Mouse (Mus musculus) embryo, embryonic 10 days (tissue): ENCODE measurements around the gene Osgin1.

Source experiments
- DNase-seq: peaks from one replicate; pipeline ENCODE4 v3.0.0-alpha.2; 2015; ENCODE audit warnings: low spot score

Gene Osgin1

DNA sequence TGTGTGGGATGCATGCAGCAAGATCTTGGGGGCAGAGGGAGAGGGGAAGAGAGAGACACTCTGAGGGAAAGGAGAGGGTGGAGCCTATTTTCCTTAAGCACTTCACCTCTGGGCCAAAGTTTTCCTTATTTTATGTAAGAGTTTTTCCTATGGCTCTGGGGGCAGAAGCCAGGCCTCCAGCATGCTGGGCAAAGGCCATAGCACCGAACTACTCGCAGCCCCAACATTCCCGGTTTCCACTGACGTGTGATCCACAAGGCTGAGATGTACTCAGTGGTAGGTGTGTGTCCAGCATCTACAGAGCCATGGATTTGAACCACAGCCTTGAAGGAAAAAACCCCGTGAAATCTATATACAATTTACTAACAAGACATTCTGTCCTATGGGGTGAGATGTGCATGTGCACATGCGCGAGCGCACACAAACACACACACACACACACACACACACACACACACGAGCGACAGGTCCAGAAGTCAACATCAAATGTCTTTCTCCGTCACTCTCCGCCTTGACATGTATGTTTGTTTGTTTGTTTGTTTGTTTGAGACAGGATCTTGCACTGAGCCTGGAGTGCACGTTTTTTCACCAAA, at the start of gene Osgin1:
Gene Osgin1 (plus strand): TSS at position 543 of the 593 bp plus-strand sequence.
- no peak for DNase-seq

DNA sequence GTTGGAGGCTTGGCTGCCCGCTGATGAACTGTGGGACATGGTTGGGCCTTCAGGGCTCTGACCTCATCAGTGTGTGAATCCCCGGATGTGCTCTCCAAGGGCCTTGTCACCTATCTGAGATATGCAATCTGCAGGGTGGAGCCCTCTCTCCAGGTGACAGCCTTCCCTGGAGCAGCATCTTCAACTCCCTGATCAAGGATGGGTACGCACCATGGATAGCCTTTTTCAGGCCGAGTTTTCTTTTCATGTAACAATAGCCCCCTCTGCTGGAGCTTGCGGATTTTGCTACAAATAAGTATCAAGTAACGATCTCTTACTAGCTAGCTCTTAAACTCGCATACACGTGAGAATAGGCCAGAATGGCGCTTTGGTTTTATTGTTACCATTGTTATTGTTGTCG, 49.4 kb upstream of the Osgin1 start:
- DNase-seq, result peak; percentile 65

DNA sequence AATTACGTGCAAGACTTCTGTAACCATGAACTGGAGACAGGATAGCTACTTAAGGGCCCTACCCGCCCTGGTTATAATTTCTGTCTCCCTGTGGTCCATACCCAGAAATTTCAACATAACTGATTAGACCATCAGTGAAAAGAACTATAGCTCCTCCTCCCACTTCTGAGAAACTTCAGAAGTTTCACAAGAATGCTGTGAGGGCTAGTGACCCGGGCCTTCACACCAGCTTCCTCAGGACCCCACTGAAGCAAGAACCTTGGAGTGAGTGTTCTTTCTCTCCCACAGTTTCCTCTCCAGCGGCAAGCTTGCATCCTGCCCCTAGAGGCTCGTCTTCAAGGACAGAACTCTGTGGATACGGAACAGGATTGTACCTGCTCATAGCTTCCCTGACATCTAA, 48.1 kb upstream of the Osgin1 start:
- DNase-seq, result no peak

DNA sequence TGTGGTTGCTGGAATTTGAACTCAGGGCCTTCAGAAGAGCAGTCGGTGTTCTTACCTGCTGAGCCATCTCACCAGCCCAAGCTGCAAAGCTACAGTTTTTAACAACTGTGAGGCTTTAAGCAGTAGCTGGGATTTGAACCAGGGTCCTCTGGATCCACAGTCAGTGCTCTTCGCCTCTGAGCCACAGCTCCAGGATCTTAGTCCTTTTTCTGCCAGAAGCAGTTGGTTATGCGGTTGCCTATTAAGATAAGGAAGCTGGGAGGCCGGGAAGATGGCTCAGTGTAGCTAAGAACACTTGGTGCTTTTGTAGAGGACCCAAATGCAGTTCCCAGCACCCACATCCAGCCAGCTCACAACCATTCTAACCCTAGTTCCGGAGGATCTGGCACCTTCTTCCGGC, 46.9 kb upstream of the Osgin1 start:
- DNase-seq, result no peak

DNA sequence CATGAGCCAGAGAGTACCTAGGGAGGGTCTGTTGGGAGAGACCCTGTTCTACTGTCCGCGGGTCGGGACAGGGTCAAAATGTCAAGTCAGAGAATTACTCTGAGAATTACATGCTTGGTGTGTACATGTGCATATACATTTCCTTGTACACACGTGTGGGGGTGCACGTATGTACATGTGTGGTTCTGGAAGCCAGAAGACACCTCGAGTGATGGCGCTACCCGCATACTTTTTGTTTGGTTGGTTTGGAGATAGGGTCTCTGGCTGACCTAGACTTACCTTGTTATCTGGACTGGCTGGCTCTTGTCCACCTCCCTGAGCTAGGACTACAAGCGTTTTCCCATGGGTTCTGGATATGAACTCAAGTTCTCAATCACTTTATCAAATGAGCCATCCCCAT, 39.8 kb upstream of the Osgin1 start:
- DNase-seq, result no peak

DNA sequence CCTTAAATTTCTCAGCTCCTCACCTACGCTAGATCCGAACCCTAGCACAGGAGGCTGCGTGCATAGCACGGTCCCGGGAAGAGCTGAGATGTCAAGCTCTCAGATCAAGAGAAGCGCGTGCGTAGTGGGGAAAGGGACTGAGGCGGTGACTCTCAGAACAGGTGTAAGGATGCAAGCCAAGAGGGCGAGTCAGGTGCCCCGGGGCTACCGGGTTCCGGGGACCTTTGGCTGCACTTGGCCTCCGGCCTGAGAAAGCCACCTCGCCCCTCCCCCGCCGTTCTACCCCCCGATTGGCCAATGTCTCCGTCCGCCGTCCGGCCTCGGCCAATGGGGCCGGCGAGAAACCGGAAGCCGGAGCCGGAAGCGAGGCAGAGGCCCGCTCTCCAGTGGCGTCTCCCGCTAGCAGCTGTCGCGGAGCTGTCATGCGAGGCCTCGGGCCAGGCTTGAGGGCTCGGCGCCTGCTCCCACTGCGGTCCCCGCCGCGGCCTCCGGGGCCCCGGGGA, 39.3 kb upstream of the Osgin1 start, which contains the start of gene Mlycd:
Gene Mlycd (plus strand): TSS at position 355 of the 503 bp plus-strand sequence.
- DNase-seq, result peak; percentile 90

DNA sequence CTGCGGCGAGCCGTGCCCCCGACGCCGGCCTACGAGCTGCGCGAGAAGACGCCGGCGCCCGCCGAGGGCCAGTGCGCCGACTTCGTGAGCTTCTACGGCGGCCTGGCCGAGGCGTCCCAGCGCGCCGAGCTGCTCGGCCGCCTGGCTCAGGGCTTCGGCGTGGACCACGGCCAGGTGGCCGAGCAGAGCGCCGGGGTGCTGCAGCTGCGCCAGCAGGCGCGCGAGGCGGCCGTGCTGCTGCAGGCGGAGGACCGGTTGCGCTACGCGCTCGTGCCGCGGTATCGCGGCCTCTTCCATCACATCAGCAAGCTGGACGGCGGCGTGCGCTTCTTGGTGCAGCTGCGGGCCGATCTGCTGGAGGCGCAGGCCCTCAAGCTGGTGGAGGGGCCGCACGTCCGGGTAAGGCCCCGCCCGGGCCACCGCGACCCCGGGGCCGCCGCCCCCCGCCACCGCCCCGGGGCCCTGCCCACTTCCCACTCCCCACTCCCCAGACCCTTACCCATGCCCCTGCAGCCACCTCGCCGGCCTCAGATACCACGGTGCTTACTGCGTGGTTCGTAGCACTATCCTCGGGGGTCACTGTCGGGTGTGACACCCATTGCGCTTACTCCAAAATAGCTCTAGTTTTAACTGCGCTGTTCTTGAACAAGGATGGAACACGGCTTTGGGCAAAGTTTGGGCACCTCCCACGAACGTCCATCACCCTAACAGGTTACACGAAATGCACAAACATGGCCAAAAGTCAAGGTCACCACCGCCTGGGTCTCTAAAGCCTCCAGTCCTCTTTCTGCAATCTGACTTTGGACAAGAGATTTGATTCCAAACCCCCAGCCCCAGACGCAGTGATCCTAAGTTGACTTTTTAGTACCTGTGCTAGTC, 38.6 kb upstream of the Osgin1 start:
- peak; percentile 46 for DNase-seq

DNA sequence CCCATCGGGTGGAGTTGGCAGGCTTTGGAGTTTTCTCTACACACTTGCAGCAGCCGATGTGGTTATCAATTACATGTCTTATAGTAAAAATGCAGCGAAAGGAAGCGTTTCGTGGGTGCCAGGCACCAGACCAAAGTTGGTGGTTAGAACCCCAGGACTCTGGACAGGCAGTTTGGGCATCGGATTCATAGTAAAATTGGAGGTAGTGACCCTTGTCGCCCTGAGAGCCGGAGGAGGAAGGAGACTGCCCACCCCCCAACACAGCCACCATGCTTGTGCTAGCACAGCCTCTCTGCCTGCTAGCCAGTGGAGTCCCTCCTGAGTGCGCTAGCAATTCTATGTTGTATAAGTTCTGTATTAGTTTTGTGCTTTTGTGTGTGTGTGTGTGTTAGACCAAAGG, 35.4 kb upstream of the Osgin1 start:
- DNase-seq, result no peak

DNA sequence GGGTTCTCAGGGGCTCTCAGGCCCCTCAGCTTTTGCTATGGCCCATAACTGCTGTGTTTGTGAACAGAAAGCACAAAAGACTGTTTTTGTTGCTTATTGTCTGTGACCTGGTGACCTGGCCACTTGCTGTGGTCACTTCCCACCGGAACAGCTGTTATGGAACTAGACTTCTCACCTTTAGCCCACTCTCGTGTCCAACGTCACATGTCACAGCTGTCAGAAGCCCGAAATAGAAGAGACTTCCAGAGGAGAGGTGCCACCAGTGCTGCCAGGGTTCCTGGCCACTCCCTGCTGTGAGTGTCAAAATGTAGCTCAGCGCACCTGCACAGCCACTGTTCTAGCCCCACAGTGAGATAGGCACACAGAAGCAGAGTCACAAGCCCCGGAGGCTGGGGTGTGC, 34.7 kb upstream of the Osgin1 start:
- no peak for DNase-seq

DNA sequence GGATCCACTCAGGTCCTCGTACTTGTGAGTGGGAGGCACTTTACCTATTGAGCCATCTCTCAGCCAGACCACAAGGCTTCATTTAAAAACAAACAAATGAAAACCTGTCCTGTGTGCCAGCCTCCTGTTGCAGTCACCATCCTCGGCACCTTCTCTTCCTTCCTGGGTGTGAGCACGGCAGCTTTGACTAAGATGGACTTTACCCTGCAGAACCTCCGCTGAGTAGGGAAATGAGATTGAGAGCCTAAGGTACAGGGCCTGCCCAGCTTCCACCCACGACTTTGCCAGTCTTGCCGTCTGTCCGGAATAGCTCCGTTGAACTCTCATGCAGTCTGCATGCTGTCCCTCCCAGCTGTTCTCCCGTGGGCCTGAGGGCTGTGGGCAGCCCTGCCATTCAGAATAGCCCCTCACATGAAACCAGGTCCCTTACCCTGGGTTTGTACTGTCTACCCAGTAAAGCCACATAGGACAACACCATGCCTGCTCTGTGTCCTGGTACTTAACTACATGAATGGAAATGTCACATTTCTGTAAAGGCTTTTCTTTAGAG, 33.7 kb upstream of the Osgin1 start:
- DNase-seq, result no peak

DNA sequence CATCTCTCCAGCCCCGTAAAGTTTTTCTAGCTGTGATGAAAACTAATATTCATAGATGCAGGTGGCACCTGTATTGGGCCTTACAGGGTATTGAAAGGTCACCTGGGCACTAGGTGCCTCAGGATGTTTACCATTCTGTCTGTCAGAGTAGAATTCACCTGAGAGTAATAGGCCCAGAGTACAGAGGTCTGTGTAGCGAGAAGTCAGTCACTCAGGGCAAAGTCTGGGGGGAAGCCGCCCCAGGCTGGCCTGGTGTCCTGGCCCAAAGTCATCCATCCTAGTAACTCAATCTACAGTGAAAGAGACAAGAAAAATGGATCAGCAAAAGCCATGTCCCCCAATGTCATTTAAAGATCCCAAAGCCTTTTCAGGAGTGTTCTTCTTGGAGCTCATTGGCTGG, 33.0 kb upstream of the Osgin1 start:
- no peak for DNase-seq

DNA sequence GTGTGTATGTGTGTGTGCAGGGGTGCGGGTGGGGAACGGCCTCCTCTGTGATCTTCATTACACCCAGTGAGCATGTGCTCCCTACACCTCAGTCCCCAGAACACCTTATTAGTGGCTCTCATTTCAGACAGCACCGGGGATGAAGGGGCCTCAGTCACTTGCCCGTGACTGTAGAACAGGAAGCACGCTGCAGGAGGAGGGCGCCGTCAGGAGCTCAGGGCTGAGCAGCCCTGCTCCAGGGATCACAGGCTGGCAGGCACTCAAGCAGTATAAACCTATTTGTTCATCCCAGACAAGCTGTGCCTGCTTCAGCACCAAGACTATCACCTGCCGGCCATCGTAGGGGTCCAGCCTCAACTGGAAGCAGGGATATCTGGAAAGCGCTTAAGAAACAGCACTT, 30.0 kb upstream of the Osgin1 start:
- DNase-seq, result no peak

DNA sequence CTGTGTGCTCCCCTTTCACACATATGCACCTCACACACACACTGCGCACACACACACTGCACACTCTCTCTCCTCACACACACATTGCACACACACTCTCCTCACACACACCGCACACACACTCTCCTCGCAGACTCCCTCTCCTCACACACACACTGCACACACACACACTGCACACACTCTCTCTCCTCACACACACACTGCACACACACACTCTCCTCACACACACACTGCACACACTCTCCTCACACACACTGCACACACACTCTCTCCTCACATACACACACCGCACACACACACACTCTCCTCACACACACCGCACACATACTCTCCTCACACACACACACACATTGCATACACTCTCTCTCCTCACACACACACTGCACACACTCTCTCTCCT, 29.3 kb upstream of the Osgin1 start:
- no peak for DNase-seq

DNA sequence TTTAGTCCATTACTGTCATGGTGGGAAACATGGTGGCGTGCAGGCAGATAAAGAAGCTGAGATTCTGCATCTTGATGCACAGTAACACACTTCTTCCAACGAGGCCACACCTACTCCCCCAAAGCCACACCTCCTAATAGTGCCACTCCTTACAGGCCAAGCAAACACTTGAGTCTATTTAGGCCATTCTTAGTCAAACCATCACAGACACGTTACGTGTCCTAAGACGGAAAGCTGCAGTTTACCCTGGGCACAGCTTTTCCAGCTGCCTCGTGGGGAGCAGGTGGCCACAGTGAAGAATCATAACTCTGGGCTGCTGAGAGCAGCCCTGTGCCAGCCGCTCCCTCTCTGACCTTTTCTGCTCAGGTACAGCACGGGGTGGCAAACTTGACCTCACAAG, 25.6 kb upstream of the Osgin1 start:
- DNase-seq, result no peak

DNA sequence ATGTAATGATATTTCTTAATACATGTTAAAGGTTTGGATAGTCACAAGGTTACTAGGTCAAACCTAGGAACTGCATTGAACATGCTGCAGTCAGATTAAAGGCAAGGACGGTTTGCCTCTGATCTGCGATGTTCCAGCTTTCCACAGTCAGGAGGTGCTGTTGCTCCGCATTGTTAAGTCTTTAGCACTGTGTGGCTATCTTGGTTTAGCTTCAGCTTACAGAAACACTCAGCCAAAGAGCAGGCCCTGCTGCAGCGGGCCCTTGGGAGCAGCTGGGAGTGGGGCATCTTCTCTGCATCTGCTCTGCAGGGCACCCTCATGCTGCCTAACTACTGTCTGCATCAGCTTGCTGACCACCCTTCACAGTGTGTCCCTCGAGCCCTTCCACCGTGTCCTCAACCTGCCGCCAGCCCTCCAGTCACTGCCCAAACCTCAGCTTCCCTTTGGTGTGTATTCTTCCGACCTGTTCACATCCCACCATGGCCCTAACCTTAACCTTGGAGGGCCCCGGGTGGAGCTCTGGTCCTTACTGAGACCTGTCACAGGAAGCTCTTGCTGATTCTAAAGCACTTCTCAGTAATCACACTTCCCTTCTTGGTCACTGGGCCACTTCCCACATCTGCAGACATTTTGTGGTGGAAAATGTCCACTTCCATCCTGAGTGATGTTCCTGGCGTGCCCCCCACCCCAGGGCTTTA, 21.7 kb upstream of the Osgin1 start:
- no peak for DNase-seq

DNA sequence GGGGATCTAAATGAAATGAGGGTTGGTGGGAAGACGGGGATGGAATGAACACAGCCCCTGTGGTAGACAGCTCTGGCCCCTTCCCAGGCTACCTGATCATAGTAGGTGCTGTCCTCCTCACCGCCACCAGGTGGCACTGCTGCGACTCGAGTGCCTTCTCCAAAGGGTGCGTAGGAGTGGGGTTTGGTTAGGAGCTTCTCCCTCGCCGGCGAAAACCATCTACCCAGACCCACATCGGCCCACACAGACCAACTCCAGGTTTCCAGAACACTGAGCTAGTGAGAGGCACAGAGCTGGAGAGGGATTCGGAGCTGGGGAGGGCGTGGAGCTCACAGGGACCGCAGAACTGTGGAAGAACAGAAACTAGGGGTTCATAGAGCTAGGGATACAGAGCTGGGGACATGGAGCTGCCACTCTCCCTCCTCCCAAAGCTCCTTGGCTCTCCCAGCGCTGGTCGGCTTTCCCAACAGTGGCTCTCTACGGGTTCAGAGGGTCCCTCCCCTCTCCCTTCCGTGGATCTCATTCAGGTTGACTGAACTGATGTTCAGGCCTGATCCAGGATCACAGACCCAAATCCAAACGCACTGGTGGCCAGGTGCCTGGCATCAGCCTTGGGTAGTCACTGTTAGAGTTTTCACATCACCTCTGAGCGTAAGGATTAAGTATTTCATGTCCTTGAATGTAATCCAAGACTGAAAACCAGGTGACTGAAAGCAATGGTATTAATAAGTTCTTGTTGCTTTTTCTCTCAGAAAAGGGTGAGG, 21.0 kb upstream of the Osgin1 start:
- peak; percentile 93 for DNase-seq

DNA sequence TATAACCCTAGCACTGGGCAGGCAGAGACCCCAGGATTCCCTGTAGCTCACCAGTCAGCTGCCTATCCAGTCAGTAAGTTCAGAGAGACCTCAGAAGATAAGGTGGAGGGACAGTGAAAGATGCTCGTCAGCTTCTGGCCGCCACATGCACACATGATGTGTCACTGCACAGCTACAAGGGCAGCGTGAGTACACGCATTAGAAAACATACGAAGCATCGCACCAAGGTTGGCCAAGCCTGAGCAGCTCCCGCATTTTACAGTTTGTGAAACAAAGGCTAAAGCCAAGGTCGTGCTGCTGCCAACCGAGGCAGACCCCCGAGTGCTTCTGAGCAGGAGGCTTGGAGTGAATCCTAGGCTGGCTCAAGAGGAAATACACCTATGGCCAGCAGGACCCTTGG, 20.3 kb upstream of the Osgin1 start:
- DNase-seq, result no peak

DNA sequence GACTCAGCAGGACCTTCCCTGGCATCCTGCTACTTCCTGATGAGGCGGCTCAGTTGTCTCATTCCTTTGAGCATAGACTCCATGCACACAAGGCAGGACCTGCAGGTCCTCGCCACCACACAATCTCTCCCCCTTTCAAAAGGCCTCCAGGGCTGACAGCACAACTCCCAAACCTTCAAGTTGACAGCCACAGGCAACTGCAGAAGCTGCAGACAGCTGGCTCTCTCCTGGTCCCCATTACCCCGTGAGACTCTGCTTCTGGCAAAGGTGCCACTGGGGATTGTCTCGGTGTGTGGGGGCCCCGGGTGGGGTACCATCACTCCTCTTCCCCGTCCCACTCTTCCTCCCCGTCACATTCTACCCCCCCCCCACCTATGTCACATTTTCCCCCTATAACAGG, 13.6 kb upstream of the Osgin1 start:
- no peak for DNase-seq

DNA sequence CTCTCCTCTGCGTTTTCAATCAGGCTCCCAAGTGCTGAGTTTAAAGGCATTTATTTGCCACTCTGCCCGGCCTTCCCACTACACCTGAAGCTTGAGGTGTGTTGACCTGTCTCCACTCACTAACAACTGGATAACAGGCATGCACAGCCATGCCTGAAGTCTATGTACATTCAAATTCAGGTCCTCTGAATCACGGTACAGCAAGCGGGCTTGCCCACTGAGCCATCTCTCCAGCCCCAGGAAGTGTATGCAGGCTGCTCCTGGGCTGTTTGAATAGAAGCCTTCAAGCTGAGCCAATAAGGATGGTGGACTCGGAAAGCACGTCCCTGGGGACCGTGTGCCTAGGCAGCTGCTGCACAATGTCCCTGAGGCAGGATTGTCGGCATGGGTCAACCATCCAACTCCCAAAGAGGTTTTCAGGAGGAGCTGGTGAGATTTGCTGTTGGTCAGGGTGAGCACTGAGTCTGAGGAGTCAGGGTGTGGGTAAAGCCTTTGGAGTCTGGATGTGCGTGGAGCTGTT, 12.3 kb upstream of the Osgin1 start:
- no peak for DNase-seq

DNA sequence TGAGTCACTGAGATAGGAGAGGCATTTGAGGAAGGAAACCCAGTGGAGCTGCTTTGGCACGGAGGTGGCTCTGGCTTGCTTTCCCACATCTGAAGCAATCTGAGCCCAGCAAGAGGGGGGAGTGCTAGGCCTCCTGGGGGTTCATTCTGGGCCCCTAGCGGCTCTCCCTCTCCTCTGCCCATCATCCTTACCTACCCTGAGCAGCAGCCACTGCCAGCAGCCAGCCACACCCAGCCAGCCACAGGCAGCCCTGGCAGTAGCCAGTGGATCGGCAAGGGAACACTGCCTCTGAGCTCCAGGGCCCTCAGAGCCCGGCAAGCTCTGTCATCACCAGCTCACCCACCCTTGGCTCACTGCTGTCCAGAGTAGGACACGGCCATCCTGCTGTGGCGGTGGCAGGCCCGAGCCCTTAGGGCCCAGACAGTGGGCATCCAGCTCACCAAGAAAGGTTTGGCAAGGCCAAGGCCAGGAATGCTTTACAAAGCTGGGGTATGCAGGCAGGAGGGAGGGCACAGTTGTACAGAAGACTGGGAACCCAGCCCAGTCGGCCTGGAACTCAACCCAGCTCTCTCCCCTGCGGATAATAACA, 11.7 kb upstream of the Osgin1 start:
- no peak for DNase-seq

DNA sequence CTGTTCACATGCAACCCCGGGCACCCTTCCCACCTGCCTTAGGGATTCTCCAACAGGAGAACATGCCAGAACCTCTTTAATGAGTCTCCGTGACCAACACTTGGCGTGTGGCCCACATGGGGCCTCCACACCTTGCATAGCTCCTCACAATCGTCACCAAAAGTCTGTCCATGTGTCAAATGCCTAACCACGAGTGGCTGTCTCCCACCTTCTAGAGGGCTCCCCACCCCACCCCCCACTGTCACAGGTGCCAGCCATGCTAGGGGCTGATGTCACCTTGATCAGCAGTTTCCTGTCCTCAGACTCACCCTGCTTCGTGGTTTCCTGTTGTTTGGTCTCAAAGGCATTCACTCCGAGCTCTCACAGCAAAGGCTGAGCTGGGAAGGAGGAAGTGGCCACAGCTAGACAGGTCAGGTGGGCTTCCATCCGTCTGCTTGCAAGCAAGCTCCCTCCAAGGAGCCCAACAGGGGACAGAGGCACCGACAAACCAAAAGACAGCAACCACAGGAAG, 10.2 kb upstream of the Osgin1 start:
- DNase-seq, result no peak
